Mouse (Mus musculus): Measurements from ENCODE around the gene Nfkb1.

The Nfkb1 gene

DNA sequence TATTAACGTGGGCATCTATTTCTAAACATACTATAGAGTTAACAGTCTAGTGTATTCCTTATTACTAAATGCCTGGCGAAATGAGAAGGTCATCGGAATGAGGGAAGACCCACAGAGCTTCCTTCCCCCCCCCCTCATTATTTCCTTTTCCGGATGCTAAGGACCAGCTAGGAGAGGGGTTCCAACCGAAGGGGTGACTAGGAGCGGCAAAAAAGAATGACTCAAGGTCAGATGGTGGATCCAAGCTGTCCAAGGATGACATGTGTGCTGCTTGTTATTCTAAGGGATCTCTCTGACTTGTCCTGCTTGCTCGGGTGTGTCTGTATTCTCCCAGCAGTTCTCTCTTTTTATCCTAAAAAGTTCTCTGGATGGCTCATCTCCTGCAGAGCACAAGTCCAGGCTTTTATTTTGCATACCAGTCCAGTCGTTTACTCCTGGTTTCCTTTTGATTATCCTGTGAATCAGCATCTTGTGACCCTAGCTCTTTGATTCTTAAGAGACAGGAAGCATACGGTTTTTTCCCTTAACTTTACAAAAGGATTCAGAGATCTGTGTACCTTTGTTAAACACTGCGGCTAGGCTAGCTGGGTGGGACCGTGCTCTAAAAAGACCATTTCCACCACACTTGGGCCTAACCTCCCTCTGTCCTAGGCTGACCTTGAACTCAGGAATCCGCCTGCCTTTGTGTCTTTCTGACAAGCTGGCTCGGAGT lies 145.0 kb downstream of the Nfkb1 start:
- DNase-seq (ENCODE audit: low spot score in 2 of 2) = no peak

Measured in right cerebral cortex, postnatal 36 days (tissue).